8 mouse cellular contexts compared by ENCODE assay signal in genomic region chr17:47976061-47976998, GRCm38 (mm10). TPM values are rescaled to one million over a fixed set of nuclear protein-coding genes. Genes with fewer than 3 reads are reported as not detected.
A peak's percentile ranks its signal among the peaks of the same experiment; 100 is the strongest.
DNase-seq lines count a peak whose midpoint lies in the region; ATAC-seq and TF ChIP-seq lines count a peak whose summit lies in the region.

No protein-coding gene starts in this region.

- intact Hi-C loops in gastrocnemius, adult 2 months (cut with DNase I), result loop anchor here (5.0 kb wide), 1 partner anchor 61 kb away; the partner anchor contains the start of gene 1700122O11Rik

- peaks cover 11% of the 10 kb centered on the region for H3K27me3 ChIP-seq in hindbrain, embryonic 11.5 days (ENCODE audit: control insufficient read depth, insufficient read depth, low read length)
- no peaks in the 10 kb centered on the region for H3K27me3 ChIP-seq in limb, embryonic 11.5 days (ENCODE audit: control insufficient read depth, insufficient read depth, low read length)
- H3K27me3 ChIP-seq in midbrain, embryonic 13.5 days, result peaks cover 44% of the 10 kb centered on the region

- 4% methylated on average over 27 of the region's 27 CpGs for WGBS in hindbrain, embryonic 11.5 days
- 8% methylated on average over 27 of the region's 27 CpGs for WGBS in limb, embryonic 11.5 days
- WGBS in midbrain, embryonic 13.5 days, result 3% methylated on average over 27 of the region's 27 CpGs

- no peak for ATAC-seq in cerebellum, adult (ENCODE audit: insufficient number of reproducible peaks, low FRiP score, low TSS enrichment)
- ATAC-seq in hindbrain, embryonic 11.5 days (ENCODE audit: low FRiP score), result peak; percentile 49
- no peak for ATAC-seq in limb, embryonic 11.5 days (ENCODE audit: insufficient number of reproducible peaks, low FRiP score, low TSS enrichment, low read depth)
- ATAC-seq in midbrain, embryonic 13.5 days, result peak; percentile 57
- no peak for ATAC-seq in erythroblast, adult 5-6 weeks (replicated peaks; ENCODE audit: low FRiP score, poor library complexity, severe bottlenecking)

- peak; percentile 7 for DNase-seq in cerebellum, adult 9-10 months
- DNase-seq in brain, adult 2 months (ENCODE audit: low read depth, low spot score), result peak; percentile 62
- peak; percentile 80 for DNase-seq in gastrocnemius, adult 2 months
- peak; percentile 74 for DNase-seq in hindbrain, embryonic 11.5 days (ENCODE audit: low spot score)
- peak; percentile 71 for DNase-seq in limb, embryonic 11.5 days (ENCODE audit: low spot score)

- H3K27ac ChIP-seq in gastrocnemius, adult 2 months, result peak overlapping the region; percentile 81
- peak overlapping the region; percentile 65; the same call in 1 of the 2 replicates for H3K27ac ChIP-seq in hindbrain, embryonic 11.5 days (ENCODE audit: low read depth, low read length)
- peak overlapping the region; percentile 80 for H3K27ac ChIP-seq in limb, embryonic 11.5 days (replicated peaks; ENCODE audit: low read depth, low read length)
- peak overlapping the region; percentile 83 for H3K27ac ChIP-seq in midbrain, embryonic 13.5 days

- H3K9ac ChIP-seq in hindbrain, embryonic 11.5 days (ENCODE audit: low read depth, low read length), result peak overlapping the region; percentile 51
- H3K9ac ChIP-seq in limb, embryonic 11.5 days (ENCODE audit: low read length), result peak overlapping the region; percentile 43; the same call in 1 of the 2 replicates
- H3K9ac ChIP-seq in midbrain, embryonic 13.5 days (replicated peaks), result peak overlapping the region; percentile 46

- TF ChIP-seq CTCF in gastrocnemius, adult 2 months (IDR thresholded peaks at IDR 0.05), result no peak

- H3K4me1 ChIP-seq in hindbrain, embryonic 11.5 days (replicated peaks; ENCODE audit: control insufficient read depth, insufficient read depth, low read length), result peaks cover 28% of the 10 kb centered on the region
- H3K4me1 ChIP-seq in limb, embryonic 11.5 days (ENCODE audit: control insufficient read depth, insufficient read depth, low read length), result peaks cover 43% of the 10 kb centered on the region
- peaks cover 48% of the 10 kb centered on the region for H3K4me1 ChIP-seq in midbrain, embryonic 13.5 days (replicated peaks)

- H3K36me3 ChIP-seq in hindbrain, embryonic 11.5 days (ENCODE audit: control insufficient read depth, insufficient read depth, low read length), result no peaks in the 10 kb centered on the region
- no peaks in the 10 kb centered on the region for H3K36me3 ChIP-seq in limb, embryonic 11.5 days (ENCODE audit: control insufficient read depth, insufficient read depth, low read length)
- no peaks in the 10 kb centered on the region for H3K36me3 ChIP-seq in midbrain, embryonic 13.5 days

- H3K9me3 ChIP-seq in hindbrain, embryonic 11.5 days (ENCODE audit: control insufficient read depth, low read length), result no peaks in the 10 kb centered on the region
- no peaks in the 10 kb centered on the region for H3K9me3 ChIP-seq in limb, embryonic 11.5 days (ENCODE audit: control insufficient read depth, low read length)
- no peaks in the 10 kb centered on the region for H3K9me3 ChIP-seq in midbrain, embryonic 13.5 days

- peak overlapping the region; percentile 43 for H3K4me2 ChIP-seq in hindbrain, embryonic 11.5 days (replicated peaks; ENCODE audit: low read depth, low read length)
- peak overlapping the region; percentile 50 for H3K4me2 ChIP-seq in limb, embryonic 11.5 days (ENCODE audit: low read depth, severe bottlenecking)
- H3K4me2 ChIP-seq in midbrain, embryonic 13.5 days (replicated peaks), result peak overlapping the region; percentile 74

- H3K4me3 ChIP-seq in gastrocnemius, adult 2 months, result peak overlapping the region; percentile 69
- peak overlapping the region; percentile 20; the same call in 1 of the 2 replicates for H3K4me3 ChIP-seq in hindbrain, embryonic 11.5 days (ENCODE audit: low read depth, low read length)
- peak overlapping the region; percentile 15 for H3K4me3 ChIP-seq in limb, embryonic 11.5 days (ENCODE audit: low read depth, low read length)
- peak overlapping the region; percentile 38 for H3K4me3 ChIP-seq in midbrain, embryonic 13.5 days (replicated peaks)

RNA-seq across cellular contexts. Expression of gene Foxp4, which starts 51.9 kb away (rescaled TPM):
- total RNA-seq in gastrocnemius, adult 2 months (2021), result 1 to 10 TPM; 7.3 to 7.9 TPM
- 23.9 and 28.4 TPM in 2 replicates for polyA plus RNA-seq in hindbrain, embryonic 11.5 days (2014; fragmentation: Nextera tagmentation; extraction: Ambion mirVana)
- polyA plus RNA-seq in limb, embryonic 11.5 days (2014; fragmentation: Nextera tagmentation; extraction: Ambion mirVana), result 30.5 and 30.7 TPM in 2 replicates
- 16.0 and 25.2 TPM in 2 replicates for polyA plus RNA-seq in midbrain, embryonic 13.5 days (2015; fragmentation: Nextera tagmentation; extraction: Ambion mirVana)
- 1.2 and 4.0 TPM in 2 replicates for total RNA-seq in erythroblast, adult 5-6 weeks (2015; ENCODE audit: low replicate concordance)
- total RNA-seq in erythroblast, adult 5-6 weeks (2017; ENCODE audit: low replicate concordance), result 0.51 and 0.70 TPM in 2 replicates

Comparison
In these comparisons a context has a peak if more than half of its experiments do, and no peak if none do; other contexts are left out.
1. DNase-seq: peak in every context shown above with its lines; median percentile 80 in gastrocnemius, adult 2 months; 74 in hindbrain, embryonic 11.5 days; 71 in limb, embryonic 11.5 days; 62 in brain, adult 2 months; 7 in cerebellum, adult 9-10 months.
2. ATAC-seq: peak in hindbrain, embryonic 11.5 days (single experiment) and midbrain, embryonic 13.5 days (single experiment); none in cerebellum, adult (single experiment), limb, embryonic 11.5 days (single experiment) and erythroblast, adult 5-6 weeks (single experiment).
3. H3K4me3 ChIP-seq: peak in every context shown above with its lines; median percentile 69 in gastrocnemius, adult 2 months; 38 in midbrain, embryonic 13.5 days; 20 in hindbrain, embryonic 11.5 days; 15 in limb, embryonic 11.5 days.
4. Peak in every context shown above with its lines, with median percentiles within 50 percentile points of each other: H3K27ac ChIP-seq, H3K4me2 ChIP-seq and H3K9ac ChIP-seq.